Mouse (Mus musculus) spleen, adult 2 months (tissue): ENCODE data around the gene Arrb2.

Experiments used
- CTCF ChIP-seq: fragments of 200-500 bp; IDR thresholded peaks from 2 replicates; pipeline ENCODE4 v1.5.1; 2011; ENCODE audit warnings: mild to moderate bottlenecking, inconsistent platforms; ENCODE audit not compliant: insufficient read depth, insufficient read length, insufficient replicate concordance; ENCODE audit errors: extremely low read depth
- POLR2A ChIP-seq: fragments of 200-500 bp; IDR thresholded peaks from 2 replicates; pipeline ENCODE4 v1.6.1; 2011; ENCODE audit warnings: low read depth, low read length, inconsistent platforms

GRCm38 (mm10) chr11:70413961-70414360, 18.5 kb upstream of the Arrb2 start:
- TF ChIP-seq POLR2A: no peak
- TF ChIP-seq CTCF: peak; percentile 49; the same call in 1 of the 2 replicates
